Mouse (Mus musculus) small intestine, adult 2 months (tissue): Measurements from ENCODE around the gene Dnase1.

Source experiments
- CTCF ChIP-seq: fragments of 200-500 bp; IDR thresholded peaks from 2 replicates; pipeline ENCODE4 v1.5.1; 2012; ENCODE audit warnings: low read depth, mild to moderate bottlenecking, control low read depth, inconsistent platforms, low read length, moderate library complexity, mixed read lengths; ENCODE audit not compliant: insufficient replicate concordance, insufficient read length; ENCODE audit errors: extremely low read depth
- POLR2A ChIP-seq: fragments of 200-500 bp; IDR thresholded peaks from 2 replicates; pipeline ENCODE4 v1.6.1; 2012; ENCODE audit warnings: low read depth, mild to moderate bottlenecking, control low read depth, inconsistent platforms, low read length, moderate library complexity

- TF ChIP-seq CTCF = no peak
- no peak for TF ChIP-seq POLR2A
These were observed 4.9 kb downstream of the Dnase1 start for GRCm38 (mm10) chr16:4041646-4042045.
